Mouse (Mus musculus): ENCODE measurements around the gene Mcrip2.

Mcrip2 gene

DNA sequence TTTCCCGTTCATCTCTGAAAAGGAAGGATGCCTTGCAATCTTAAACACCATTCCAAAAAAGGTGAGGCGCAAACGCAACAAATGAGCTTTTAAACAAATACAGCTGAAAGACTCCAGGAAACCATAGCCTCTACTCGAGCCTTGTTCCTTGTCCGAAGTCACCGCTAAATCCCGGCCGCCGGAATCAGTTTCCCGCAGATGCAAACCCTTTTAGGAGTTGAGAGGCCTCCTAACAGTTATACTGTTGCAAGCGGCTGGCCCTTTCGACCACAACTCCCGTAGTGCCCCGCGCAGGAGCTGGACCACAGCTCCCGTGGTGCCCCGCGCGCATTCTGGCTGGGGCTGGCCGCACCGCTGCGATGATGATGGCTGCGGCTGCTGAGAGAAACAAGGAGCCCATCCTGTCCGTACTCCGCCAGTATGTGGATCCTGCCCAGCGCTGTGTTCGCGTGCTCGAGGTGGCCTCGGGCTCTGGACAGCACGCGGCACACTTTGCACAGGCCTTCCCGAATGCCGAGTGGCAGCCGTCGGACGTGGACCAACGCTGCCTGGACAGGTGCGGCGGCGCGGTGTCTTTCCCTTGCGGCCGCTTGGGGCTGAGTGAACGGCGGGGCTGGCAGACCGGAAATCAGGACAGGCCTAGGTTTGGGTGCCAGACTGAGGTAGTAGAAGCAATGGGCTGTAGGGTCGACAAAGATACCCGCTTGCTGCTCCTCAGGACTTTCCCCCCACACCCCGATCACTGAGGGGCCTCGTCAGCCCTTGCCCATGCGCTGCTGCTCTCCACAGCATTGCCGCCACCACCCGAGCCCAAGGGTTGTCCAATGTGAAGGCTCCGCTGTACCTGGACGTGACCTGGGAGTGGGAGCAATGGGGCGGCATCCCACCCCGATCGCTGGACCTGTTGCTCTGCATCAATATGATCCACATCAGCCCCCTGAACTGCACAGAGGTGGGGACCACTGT lies 6.9 kb upstream of the Mcrip2 start:
- TF ChIP-seq GATA4 (IDR thresholded peaks at IDR 0.05; ENCODE audit: insufficient replicate concordance, low read length): peak; percentile 21; the same call in 1 of the 2 replicates

DNA sequence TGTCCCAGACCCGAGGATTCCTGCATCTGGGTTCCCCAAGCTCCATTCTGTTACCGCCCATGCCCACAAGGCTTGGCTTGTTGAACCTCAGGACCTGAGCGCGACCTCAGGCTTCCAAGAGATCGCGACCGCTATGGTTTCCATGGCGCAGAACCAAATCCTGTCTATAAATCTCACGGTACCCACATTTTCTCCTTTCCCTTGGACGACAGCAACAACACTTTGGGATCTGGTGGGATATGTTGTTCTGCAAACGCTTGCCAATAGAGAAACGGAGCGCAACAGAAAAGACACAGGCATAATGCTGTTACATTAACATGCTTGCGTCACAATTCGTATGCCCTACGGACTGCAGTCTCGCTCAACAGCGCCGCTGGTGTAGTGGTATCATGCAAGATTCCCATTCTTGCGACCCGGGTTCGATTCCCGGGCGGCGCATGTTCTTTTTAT lies 6.2 kb upstream of the Mcrip2 start, which contains the start of gene Mettl26:
Gene Mettl26, plus strand, starts transcription at position 354 of the 450 bp plus-strand sequence.
- TF ChIP-seq GATA4 (IDR thresholded peaks at IDR 0.05; ENCODE audit: insufficient replicate concordance, low read length): no peak

DNA sequence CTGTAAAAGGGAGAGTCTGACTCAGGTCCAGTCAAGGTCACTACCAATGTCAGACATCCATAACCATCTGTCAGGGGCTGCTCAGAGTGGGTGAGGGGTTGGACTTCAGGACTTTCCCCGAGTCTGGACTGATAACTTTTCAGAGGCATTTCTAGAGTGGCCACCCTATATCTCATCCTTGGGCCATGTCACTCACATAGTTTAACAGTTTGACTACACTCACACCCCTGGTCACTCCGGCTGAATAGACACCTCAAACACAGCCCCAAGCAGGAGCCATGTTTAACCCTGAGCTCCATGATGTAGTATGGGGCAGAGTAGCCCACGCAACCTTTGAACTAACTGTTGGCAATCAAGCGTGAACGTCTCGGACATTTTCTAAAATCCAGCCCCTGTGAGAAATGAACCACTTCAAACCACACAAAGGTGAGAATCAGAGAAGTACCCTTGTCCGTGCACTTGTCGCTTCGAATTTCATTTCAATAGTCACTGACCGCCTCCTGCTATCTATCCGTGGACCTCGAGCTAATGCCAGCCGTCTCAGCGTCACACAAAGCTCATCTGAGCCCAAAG lies 5.7 kb upstream of the Mcrip2 start:
- TF ChIP-seq GATA4 (IDR thresholded peaks at IDR 0.05; ENCODE audit: insufficient replicate concordance, low read length): no peak

DNA sequence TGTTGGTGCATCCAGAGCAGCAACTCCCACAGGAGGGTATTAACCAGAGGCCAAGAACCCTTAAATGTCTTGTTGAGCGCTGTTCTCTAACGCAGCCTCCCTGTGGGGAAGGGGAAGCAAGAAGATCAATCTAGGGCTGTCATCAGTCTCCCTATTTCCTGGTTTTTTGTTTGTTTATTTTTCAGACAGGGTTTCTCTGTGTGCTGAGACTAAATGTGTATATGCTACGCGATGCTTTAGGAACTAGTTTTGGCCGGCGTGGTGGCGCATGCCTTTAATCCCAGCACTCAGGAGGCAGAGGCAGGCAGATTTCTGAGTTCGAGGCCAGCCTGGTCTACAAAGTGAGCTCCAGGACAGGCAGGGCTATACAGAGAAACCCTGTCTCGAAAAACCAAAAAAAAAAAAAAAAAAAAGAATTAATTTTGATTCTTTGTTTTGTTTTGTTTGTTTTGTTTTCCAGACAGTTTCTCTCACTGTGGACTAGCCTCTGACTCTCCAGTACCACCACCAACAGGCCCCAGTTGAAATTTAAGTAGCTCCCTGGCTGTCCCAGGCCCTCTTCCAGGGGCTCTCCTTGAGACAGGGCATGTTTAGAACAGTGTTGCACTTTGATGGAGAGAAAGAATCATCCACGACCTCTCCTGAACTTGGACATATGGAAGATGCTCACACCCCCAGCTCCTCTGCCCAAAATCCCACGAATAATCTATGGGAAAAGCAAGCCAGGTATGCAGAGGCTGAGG lies 5.0 kb upstream of the Mcrip2 start:
- TF ChIP-seq GATA4 (IDR thresholded peaks at IDR 0.05; ENCODE audit: insufficient replicate concordance, low read length): no peak

DNA sequence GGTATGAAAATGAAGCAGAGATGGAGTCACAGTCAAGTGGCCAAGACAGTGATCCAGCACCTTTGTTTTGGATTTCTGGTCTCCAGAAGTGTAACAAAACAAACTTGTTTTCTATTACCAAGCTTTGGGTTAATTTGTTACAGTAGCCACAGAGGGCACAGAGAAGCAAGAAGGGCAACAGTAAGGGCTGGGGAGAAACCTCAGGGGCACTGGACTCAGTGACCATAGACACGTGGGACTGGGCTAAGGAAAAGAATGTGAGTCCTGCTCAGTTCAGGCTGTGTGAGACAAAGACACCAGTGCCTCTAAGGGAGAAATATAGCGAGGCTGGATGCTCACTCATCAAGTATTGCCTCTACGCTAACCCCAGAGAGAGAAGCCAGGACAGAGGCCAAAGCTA lies 4.1 kb upstream of the Mcrip2 start:
- no peak for TF ChIP-seq GATA4 (IDR thresholded peaks at IDR 0.05; ENCODE audit: insufficient replicate concordance, low read length)

DNA sequence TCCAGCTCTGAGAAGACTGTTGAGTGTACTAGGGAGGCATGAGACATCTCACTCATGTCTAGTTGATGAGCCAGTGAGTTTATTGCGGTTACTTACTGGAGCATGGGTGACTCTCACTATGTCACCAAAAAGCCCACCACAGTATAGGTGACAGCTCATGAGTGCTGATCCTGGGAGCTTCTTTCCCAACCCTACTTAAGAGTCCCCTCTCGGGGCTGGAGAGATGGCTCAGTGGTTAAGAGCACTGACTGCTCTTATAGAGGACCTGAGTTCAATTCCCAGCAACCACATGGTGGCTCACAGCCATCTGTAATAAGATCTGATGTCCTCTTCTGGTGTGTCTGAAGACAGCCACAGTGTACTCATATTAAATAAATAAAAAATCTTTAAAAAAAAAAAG lies 1.4 kb upstream of the Mcrip2 start:
- no peak for TF ChIP-seq GATA4 (IDR thresholded peaks at IDR 0.05; ENCODE audit: insufficient replicate concordance, low read length)

DNA sequence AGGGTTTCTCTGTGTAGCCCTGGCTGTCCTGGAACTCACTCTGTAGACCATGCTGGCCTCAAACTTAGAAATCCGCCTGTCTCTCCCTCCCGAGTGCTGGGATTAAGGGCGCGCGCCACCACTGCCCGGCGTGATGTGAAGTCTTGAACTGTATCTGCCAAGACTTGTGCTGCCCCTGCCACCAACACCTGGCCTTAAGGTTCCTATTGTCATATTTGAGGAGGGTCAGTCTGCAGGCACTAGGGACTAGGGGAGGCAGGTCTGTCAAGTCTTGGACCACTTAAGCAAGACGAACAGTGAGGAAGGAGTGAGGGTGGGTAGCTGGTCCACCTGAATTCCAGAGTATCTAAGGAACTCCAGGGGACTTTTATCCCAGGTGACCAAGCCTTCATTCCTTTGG lies 934 bp upstream of the Mcrip2 start:
- TF ChIP-seq GATA4 (IDR thresholded peaks at IDR 0.05; ENCODE audit: insufficient replicate concordance, low read length): no peak

DNA sequence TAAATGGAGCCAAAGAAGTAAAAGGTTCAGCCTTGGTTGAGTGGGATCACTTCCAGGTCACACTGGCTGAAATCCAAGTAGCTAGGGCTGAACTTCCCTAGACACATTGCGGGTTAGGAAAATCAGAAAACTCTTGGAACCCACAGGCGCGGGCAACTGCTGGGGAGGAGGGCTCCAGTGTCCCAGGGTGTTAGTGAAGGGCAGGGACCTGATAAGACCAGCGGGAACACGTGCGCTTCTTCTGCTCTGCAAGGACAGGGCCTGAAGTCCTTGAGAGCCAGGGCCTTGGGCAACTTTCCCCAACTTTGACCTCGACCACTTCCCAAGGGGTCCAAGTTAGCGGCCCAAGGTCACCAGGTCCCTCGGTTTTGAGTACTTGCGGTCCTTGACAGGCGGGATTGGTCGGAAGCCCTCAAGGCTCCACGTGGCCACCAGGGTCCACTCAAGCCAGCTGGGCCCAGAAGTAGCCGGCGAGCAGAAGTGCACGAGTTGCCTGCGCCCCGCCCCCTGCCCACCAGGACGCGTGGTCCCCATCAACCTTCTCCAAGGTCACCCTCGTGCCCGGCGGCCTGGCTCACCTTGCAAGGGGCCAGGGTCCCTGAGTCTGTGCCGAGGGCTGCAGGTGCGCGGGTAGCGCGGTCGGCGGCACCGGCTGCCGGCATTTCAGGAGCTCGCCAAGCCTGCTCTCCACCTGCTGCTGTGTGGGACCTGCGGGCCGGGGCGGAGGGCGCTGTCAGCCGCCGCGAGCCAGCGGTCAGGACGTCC lies 546 bp downstream of the Mcrip2 start:
- peak; percentile 35; the same call in 1 of the 2 replicates for TF ChIP-seq GATA4 (IDR thresholded peaks at IDR 0.05; ENCODE audit: insufficient replicate concordance, low read length)

DNA sequence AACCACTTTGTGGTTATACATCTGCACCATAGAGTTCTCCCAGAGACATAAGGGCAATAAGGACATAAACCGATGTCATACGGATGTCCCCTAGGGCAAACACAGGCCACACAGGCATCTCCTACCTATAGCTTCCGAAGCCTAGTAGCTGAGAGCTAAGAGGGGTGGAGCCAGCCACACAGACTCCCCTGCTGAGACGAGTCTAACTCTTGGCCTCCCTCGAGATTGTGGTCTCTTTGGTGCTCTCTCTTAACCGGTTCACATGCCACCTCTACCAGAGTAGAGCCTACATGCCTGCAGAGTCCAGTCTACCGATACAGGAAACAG lies 1.1 kb downstream of the Mcrip2 start:
- no peak for TF ChIP-seq GATA4 (IDR thresholded peaks at IDR 0.05; ENCODE audit: insufficient replicate concordance, low read length)

DNA sequence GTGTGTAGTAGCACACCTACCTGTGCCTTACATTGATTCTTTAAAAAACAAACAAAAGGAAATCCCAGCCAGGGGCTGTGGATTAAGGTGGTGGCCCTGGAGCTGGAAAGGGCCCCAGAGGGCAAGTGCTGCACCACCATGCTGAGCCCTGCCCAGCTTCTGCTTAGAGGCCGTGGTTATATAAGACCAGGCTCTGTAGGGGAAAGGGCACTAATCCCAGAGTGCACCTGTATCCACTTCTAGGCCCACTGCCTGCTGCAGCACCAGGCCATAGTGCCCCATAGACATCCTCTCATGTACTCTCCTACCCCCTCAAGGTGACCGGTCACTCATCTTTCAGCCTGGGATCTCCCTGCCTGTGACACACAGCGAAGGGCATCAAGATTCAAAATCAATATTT lies 2.4 kb downstream of the Mcrip2 start:
- TF ChIP-seq GATA4 (IDR thresholded peaks at IDR 0.05; ENCODE audit: insufficient replicate concordance, low read length): no peak

DNA sequence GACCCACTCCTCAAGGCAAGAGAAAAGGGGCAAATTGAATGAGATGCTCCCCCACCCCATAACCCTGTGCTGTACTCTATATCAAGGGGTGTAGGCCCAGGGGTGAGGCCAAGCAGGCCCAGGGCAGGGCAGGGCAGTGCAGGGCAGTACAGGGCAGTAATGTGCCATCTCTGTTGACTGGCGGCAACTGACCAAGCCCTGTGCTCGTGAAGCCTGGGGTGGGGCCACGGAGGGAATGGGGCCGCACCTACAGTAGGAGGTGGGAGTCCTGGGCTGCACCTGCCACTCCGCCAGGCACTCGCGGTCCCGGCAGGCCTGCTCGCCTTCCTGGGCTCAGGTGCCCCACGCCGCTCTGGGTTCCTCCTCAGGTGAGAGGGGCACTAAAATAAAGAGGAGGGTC lies 3.3 kb downstream of the Mcrip2 start:
- TF ChIP-seq GATA4 (IDR thresholded peaks at IDR 0.05; ENCODE audit: insufficient replicate concordance, low read length): no peak

DNA sequence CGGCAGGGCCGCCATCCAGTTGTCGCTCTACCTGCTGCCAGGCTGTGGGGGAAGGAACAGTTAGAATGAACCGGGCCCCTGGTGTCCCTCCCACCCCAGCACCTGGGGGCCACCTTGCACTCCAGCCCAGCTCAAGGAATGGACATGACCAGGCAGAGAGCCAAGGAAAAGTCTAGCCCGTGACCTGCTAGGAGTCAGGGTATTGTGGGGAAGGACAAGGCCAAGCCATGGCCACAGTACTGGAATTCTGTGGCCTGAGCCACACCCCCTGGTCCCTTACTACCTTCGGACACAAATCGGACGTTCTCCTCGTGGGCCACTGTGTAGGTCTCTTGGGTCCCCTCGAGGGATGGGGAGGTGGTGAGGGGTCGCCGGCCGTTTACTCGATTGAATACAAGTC lies 4.3 kb downstream of the Mcrip2 start:
- no peak for TF ChIP-seq GATA4 (IDR thresholded peaks at IDR 0.05; ENCODE audit: insufficient replicate concordance, low read length)

DNA sequence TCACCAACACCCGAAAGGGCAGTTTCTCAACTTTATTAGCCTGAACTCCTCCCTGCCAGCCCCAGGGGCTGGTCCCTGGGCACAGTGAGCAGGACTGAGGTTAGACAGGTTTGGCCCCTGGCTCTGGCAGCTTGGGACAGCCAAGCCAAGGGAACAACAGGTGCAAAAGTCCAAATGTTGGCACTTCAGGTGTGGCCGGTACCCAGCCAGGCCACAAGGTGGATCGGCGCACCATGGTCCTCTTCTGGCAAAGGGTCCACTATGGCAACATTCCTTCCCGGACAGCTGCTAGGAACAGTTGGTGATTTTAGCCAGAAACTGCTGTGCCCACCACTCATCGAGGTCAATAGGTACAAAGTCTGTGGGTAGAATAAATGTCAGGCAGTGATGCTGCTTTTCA lies 4.9 kb downstream of the Mcrip2 start:
- TF ChIP-seq GATA4 (IDR thresholded peaks at IDR 0.05; ENCODE audit: insufficient replicate concordance, low read length): no peak

DNA sequence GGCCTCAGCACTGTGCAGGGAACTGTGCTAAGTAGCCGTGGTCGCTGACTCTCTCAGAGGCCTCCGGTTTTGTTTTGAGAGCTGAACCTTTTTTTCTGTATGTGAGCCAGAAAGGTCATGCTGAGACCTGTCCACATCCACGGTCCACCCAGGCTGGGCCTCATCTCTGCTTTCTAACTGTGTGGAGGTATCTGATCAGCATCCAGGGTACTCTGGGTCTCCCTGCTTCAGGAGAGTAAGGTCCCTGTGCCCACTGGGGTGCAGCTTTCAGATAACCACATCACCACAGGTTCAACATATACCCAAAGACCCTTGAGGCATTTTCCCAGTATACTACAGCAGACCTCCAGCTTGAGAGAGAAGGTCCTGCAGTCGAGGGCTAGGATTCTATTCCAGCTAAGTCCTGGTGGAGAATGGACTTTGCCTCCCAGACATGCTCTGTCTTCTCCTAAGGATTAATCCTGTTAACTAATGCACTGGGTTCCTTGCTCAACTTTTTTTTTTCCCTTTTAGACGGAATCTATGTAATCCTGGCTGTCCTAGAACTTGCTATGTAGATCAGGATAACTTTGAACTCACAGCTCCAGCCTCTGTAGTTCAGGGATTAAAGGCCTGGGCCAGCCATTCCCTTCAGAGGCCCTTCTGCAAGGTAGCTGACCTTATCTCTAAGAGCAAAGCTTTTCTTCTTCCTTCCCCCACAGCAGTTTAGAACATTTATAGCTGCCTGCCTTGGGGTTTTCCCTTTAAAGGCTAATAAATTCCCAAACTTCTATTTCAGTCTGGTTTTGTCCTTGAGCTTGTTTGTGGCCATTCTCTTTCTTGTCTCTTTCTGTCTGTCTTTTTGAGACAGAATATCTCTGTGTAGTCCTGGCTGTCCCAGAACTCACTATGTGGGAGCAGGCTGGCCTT lies 6.6 kb downstream of the Mcrip2 start:
- no peak for TF ChIP-seq GATA4 (IDR thresholded peaks at IDR 0.05; ENCODE audit: insufficient replicate concordance, low read length)
